Mouse (Mus musculus) liver, adult 2 months (tissue): ENCODE data around the gene Rab11fip4.

Source experiments
- CTCF ChIP-seq: fragments of 200-500 bp; IDR thresholded peaks from 2 replicates; pipeline ENCODE4 v1.5.1; 2011; ENCODE audit warnings: low read depth, low read length, control low read depth
- POLR2A ChIP-seq: fragments of 200-500 bp; IDR thresholded peaks from 2 replicates; pipeline ENCODE4 v1.6.1; 2011; ENCODE audit warnings: low read length, control low read depth; ENCODE audit not compliant: insufficient read depth; ENCODE audit errors: extremely low read depth

DNA sequence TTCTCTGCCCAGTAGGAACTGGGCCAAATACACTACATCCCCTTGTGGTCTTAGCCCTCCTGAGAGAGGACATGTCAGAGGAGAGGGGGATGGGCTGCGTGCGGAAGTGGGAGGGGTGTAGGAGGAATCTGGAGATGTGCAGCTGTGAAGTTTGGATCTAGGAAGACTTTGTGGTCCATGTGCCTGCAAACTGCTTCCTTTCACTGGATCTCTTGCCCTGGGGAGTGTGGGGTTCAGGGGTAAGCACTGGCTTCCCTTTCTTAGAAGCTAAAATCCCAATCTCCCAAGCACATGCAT is 125.4 kb downstream of the Rab11fip4 start:
- no peak for TF ChIP-seq POLR2A
- TF ChIP-seq CTCF: no peak
